Mouse (Mus musculus) kidney, adult 18-20 months (tissue): ENCODE measurements at regions not wholly inside any gene's neighbourhood (a gene's known extent, or its start where the extent isn't known, plus 50 kb on each side); places are given as distances from the start of the nearest gene placed in this dataset.
A peak's percentile ranks its signal among the peaks of the same experiment; 100 is the strongest.

Experiments used
- DNase-seq: peaks from one replicate; pipeline ENCODE4 v3.0.0; 2021

- DNase-seq: no peak
Observed at GRCm38 (mm10) chr5:127129495-127129894, 112.1 kb upstream of the Tmem132c start.

GRCm38 (mm10) chr5:127134441-127134840 lies 107.2 kb upstream of the Tmem132c start:
- DNase-seq: no peak

- DNase-seq: no peak
Observed at GRCm38 (mm10) chr5:127140651-127141050, 101.0 kb upstream of the Tmem132c start.

- peak; percentile 12 for DNase-seq
Observed at GRCm38 (mm10) chr5:127160292-127160691, 81.3 kb upstream of the Tmem132c start.

- no peak for DNase-seq
Observed at GRCm38 (mm10) chr5:127163376-127163775, 78.2 kb upstream of the Tmem132c start.

- DNase-seq: no peak
Observed at GRCm38 (mm10) chr5:127189021-127189420, 52.6 kb upstream of the Tmem132c start.
